Mouse (Mus musculus) splenic B cell, adult 2 months (primary cell): Measurements from ENCODE around the gene Suz12.
A peak's percentile ranks its signal among the peaks of the same experiment; 100 is the strongest.
"Not testable (repeated sequence)": the region's sequence is repeated elsewhere in the genome, so short reads cannot be mapped to it uniquely, and the experiment has no call there.

Experiments used
- DNase-seq: peaks from one replicate; pipeline ENCODE4 v3.0.0-alpha.2; 2011; ENCODE audit warnings: low read depth, low spot score
- H3K27me3 ChIP-seq: 2 replicates; pipeline ENCODE4 v1.6.1; 2012; ENCODE audit warnings: mild to moderate bottlenecking, low read length, moderate library complexity, mixed read lengths; ENCODE audit not compliant: control insufficient read depth, poor library complexity, insufficient read depth, severe bottlenecking
- H3K36me3 ChIP-seq: 2 replicates; pipeline ENCODE4 v1.6.1; 2012; ENCODE audit warnings: mild to moderate bottlenecking, low read length, moderate library complexity, mixed read lengths; ENCODE audit not compliant: control insufficient read depth, poor library complexity, insufficient read depth, severe bottlenecking

The Suz12 gene

GRCm38 (mm10) chr11:79976222-79976621 is 16.7 kb upstream of the Suz12 start:
- no peak for DNase-seq
- Histone ChIP-seq H3K36me3 (no peaks in the 10 kb centered on the region), H3K27me3 (no peaks in the 10 kb centered on the region; the same call in 1 of the 2 replicates)

GRCm38 (mm10) chr11:79976645-79977044 is 16.3 kb upstream of the Suz12 start:
- not testable (repeated sequence) for DNase-seq, H3K27me3 ChIP-seq, H3K36me3 ChIP-seq

GRCm38 (mm10) chr11:79977061-79977460 is 15.8 kb upstream of the Suz12 start:
- H3K27me3 ChIP-seq, DNase-seq, H3K36me3 ChIP-seq: not testable (repeated sequence)

GRCm38 (mm10) chr11:79977747-79978146 is 15.2 kb upstream of the Suz12 start:
- H3K27me3 ChIP-seq, H3K36me3 ChIP-seq, DNase-seq: not testable (repeated sequence)

GRCm38 (mm10) chr11:79986886-79987285 is 6.0 kb upstream of the Suz12 start:
- no peaks in the 10 kb centered on the region for H3K27me3 ChIP-seq
- no peak for DNase-seq
- no peaks in the 10 kb centered on the region for H3K36me3 ChIP-seq

- Histone ChIP-seq H3K27me3 (no peaks in the 10 kb centered on the region), H3K36me3 (no peaks in the 10 kb centered on the region)
- no peak for DNase-seq
These were observed 5.0 kb upstream of the Suz12 start for GRCm38 (mm10) chr11:79987896-79988295.

GRCm38 (mm10) chr11:79990120-79990519 is 2.8 kb upstream of the Suz12 start:
- Histone ChIP-seq H3K36me3 (no peaks in the 10 kb centered on the region), H3K27me3 (no peaks in the 10 kb centered on the region)

GRCm38 (mm10) chr11:79991600-79991999 is 1.3 kb upstream of the Suz12 start:
- no peak for DNase-seq
- Histone ChIP-seq H3K36me3 (no peaks in the 10 kb centered on the region), H3K27me3 (no peaks in the 10 kb centered on the region)

More at GRCm38 (mm10) chr11:79990120-79990519, 2.8 kb upstream of the Suz12 start:
- no peak for DNase-seq

- no peaks in the 10 kb centered on the region for H3K27me3 ChIP-seq
- no peak for DNase-seq
- no peaks in the 10 kb centered on the region for H3K36me3 ChIP-seq
These were observed 793 bp upstream of the Suz12 start for GRCm38 (mm10) chr11:79992035-79992591.

GRCm38 (mm10) chr11:79993356-79994270 is 707 bp downstream of the Suz12 start:
- Histone ChIP-seq H3K36me3 (no peaks in the 10 kb centered on the region), H3K27me3 (no peaks in the 10 kb centered on the region)
- peak; percentile 25 for DNase-seq

GRCm38 (mm10) chr11:79994271-79994988 is 1.5 kb downstream of the Suz12 start:
- no peaks in the 10 kb centered on the region for H3K27me3 ChIP-seq
- no peaks in the 10 kb centered on the region for H3K36me3 ChIP-seq
- DNase-seq = no peak

- H3K36me3 ChIP-seq, DNase-seq, H3K27me3 ChIP-seq: not testable (repeated sequence)
These were observed 23.6 kb downstream of the Suz12 start for GRCm38 (mm10) chr11:80016533-80016932.

- Histone ChIP-seq H3K36me3 (peaks cover 13% of the 10 kb centered on the region), H3K27me3 (no peaks in the 10 kb centered on the region)
- DNase-seq = no peak
These were observed 26.9 kb downstream of the Suz12 start for GRCm38 (mm10) chr11:80019792-80020191.

GRCm38 (mm10) chr11:80021306-80021705 is 28.4 kb downstream of the Suz12 start:
- H3K27me3 ChIP-seq = no peaks in the 10 kb centered on the region
- peaks cover 21% of the 10 kb centered on the region for H3K36me3 ChIP-seq
- DNase-seq = no peak

GRCm38 (mm10) chr11:80037495-80037894 is 44.6 kb downstream of the Suz12 start:
- no peak for DNase-seq
- Histone ChIP-seq H3K36me3 (0 out of 2 replicates have a peak, but pooled peaks cover 3% of the 10 kb centered on the region), H3K27me3 (no peaks in the 10 kb centered on the region)
